Mouse (Mus musculus): ENCODE results near the gene Tssk1. TPM values are rescaled to one million over a fixed set of nuclear protein-coding genes. Genes with fewer than 3 reads are reported as not detected.

Tssk1 gene
- 0.05 TPM in 1 of 2 replicates, not detected in the other for polyA plus RNA-seq (2012; rRNA removed; ENCODE audit: low replicate concordance)

DNA sequence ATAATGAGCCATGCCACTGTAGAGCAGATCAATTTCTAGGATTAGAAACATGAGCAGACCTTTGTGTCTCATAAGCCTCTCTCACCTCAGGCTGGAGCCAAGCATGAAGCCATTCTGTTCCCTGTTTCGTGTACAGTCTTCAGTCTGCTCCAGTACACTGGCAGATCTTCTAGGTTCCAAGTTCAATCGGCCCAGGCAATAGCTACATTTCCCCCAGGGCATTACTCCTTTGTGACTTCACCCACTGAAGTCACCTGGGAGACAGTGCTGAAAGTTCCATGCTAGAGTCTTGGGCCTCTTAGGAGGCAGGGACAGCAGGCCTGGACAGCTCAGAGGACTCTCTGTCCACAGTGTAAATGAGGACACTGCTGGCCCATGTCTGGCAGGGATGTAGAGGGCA is at the start of gene Tssk1:
Tssk1 (plus strand) TSS at position 301 of the 400 bp plus-strand sequence.

GRCm38 (mm10) chr16:17891567-17891959 is 2.5 kb upstream of the Tssk1 start, which contains the start of gene Gm20518:
TSS of gene Gm20518 (minus strand) at chr16:17891671.

DNA sequence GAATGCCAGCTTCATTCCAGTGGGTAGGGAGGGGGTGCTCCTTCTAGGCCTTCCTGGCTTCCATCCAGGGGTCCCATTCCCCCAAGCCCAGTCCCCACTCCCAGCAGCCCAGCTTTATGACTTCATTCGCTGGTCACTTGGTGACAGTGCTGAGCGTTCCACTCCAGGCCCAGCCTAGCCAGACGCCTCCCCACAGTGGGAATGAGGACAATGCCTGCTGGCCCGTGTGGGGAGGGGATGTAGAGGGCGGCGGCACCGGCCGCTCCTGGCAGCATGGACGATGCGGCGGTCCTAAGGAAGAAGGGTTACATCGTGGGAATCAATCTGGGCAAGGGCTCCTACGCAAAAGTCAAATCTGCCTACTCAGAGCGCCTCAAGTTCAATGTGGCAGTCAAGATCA is 4.4 kb downstream of the Tssk1 start, which contains the start of the genes Dgcr2 and Tssk2:
Dgcr2 (minus strand) TSS at position 101 of the 400 bp plus-strand sequence.
Tssk2 (plus strand) TSS at position 176 of the 400 bp plus-strand sequence.

DNA sequence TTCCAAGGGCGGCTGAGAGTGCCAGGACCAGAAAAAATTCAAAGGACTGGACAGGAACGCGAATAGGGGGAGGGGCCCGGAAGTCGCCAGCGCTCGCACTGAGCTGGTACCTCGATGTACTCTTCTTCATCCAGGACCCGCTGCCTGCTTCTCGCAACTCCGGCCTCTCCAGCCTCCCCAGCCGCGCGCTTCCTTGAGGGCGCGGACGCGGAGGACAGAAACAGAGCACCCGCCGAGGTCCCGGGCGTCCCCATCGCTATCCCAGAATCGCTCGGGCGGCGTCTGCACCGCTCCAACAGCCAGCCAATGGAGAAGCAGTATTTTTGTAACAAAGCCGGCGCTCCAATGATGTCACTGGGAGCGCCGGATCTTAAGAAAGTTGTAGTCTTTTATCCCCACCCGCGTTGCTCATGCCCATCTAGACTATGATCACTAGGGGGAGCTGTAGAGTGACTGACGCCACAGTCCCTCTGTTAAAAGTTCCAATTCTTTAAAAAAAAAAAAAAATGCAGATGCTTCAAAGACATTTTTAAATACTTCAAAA is 17.1 kb downstream of the Tssk1 start, which contains the start of gene Ess2:
Ess2 (minus strand) TSS at position 297 of the 544 bp plus-strand sequence.

GRCm38 (mm10) chr16:17914307-17915249 is 20.6 kb downstream of the Tssk1 start, which contains the start of gene Gsc2:
TSS of gene Gsc2 (minus strand) at chr16:17915059.

DNA sequence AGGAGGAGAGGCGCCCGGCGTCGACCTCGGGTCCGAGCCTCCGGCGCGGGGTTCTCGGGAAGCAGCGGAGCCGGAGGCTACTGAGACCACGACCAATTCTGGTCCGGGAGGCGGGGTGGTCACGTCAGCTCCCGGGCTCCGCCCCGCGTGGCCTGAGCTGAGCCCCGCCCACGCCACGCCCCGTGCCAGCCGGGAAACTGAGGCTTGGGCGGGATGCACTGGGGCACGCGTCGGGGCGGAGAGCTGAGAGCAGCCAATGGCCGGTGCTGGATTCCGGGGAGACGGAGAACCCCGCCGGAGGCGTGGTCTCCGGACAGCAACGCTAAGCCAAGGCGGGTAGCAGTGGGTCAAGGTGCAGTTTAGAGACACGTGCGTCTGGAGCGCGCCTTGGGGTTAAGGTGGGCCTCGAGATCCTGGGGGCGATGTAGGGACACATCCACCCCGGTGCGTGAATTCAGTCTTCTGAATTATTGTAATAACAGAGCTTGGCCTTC is 34.1 kb downstream of the Tssk1 start, which contains the start of gene Slc25a1:
Slc25a1 (minus strand) TSS at position 133 of the 494 bp plus-strand sequence.

Other genes with a start within 250 kb of the Tssk1 start
- 0.55 and 0.85 TPM in 2 replicates for gene Ccdc74a, start 247.8 kb upstream of the Tssk1 start, polyA plus RNA-seq (2012; rRNA removed; ENCODE audit: low replicate concordance)
- 85.9 and 111 TPM in 2 replicates for gene Med15, start 161.3 kb upstream of the Tssk1 start, polyA plus RNA-seq (2012; rRNA removed; ENCODE audit: low replicate concordance)
- gene Klhl22, start 134.6 kb upstream of the Tssk1 start, polyA plus RNA-seq (2012; rRNA removed; ENCODE audit: low replicate concordance), result 24.2 and 34.0 TPM in 2 replicates
- gene Scarf2, start 96.9 kb upstream of the Tssk1 start, polyA plus RNA-seq (2012; rRNA removed; ENCODE audit: low replicate concordance), result 32.0 and 34.5 TPM in 2 replicates
- gene B830017H08Rik, start 61.1 kb upstream of the Tssk1 start, polyA plus RNA-seq (2012; rRNA removed; ENCODE audit: low replicate concordance), result 0.05 TPM in 1 of 2 replicates, not detected in the other
- gene Car15, start 55.9 kb upstream of the Tssk1 start, polyA plus RNA-seq (2012; rRNA removed; ENCODE audit: low replicate concordance), result 9.6 and 13.0 TPM in 2 replicates
- 0.96 and 1.7 TPM in 2 replicates for gene Gm20518, start 2.6 kb upstream of the Tssk1 start, polyA plus RNA-seq (2012; rRNA removed; ENCODE audit: low replicate concordance)
- 105 and 128 TPM in 2 replicates for gene Dgcr2, start 4.3 kb downstream of the Tssk1 start, polyA plus RNA-seq (2012; rRNA removed; ENCODE audit: low replicate concordance)
- not detected in 2 replicates for gene Tssk2, start 4.4 kb downstream of the Tssk1 start, polyA plus RNA-seq (2012; rRNA removed; ENCODE audit: low replicate concordance)
- 14.2 and 14.3 TPM in 2 replicates for gene Ess2, start 17.1 kb downstream of the Tssk1 start, polyA plus RNA-seq (2012; rRNA removed; ENCODE audit: low replicate concordance)
- gene Gsc2, start 20.8 kb downstream of the Tssk1 start, polyA plus RNA-seq (2012; rRNA removed; ENCODE audit: low replicate concordance), result not detected in 2 replicates
- 321 and 435 TPM in 2 replicates for gene Slc25a1, start 34.0 kb downstream of the Tssk1 start, polyA plus RNA-seq (2012; rRNA removed; ENCODE audit: low replicate concordance)
- gene Vpreb2, start 86.2 kb downstream of the Tssk1 start, polyA plus RNA-seq (2012; rRNA removed; ENCODE audit: low replicate concordance), result not detected in 2 replicates
- gene Dgcr6, start 158.6 kb downstream of the Tssk1 start, polyA plus RNA-seq (2012; rRNA removed; ENCODE audit: low replicate concordance), result 67.4 and 199 TPM in 2 replicates
- 50.2 and 81.1 TPM in 2 replicates for gene Prodh, start 196.0 kb downstream of the Tssk1 start, polyA plus RNA-seq (2012; rRNA removed; ENCODE audit: low replicate concordance)
- 11.3 and 34.8 TPM in 2 replicates for gene Rtn4r, start 233.4 kb downstream of the Tssk1 start, polyA plus RNA-seq (2012; rRNA removed; ENCODE audit: low replicate concordance)